Mouse (Mus musculus): ENCODE measurements around the gene Ddi2.
A peak's percentile ranks its signal among the peaks of the same experiment; 100 is the strongest.

The Ddi2 gene

GRCm38 (mm10) chr4:141704625-141705024 is 18.6 kb downstream of the Ddi2 start:
- DNase-seq (ENCODE audit: low read depth, low spot score) = no peak

- no peak for DNase-seq (ENCODE audit: low read depth, low spot score)
Observed at GRCm38 (mm10) chr4:141694719-141695118, 28.5 kb downstream of the Ddi2 start.

GRCm38 (mm10) chr4:141688505-141688904 is 34.7 kb downstream of the Ddi2 start:
- DNase-seq (ENCODE audit: low read depth, low spot score) = no peak

GRCm38 (mm10) chr4:141686525-141686924 is 36.7 kb downstream of the Ddi2 start:
- no peak for DNase-seq (ENCODE audit: low read depth, low spot score)

- DNase-seq (ENCODE audit: low read depth, low spot score) = no peak
Observed at GRCm38 (mm10) chr4:141686093-141686492, 37.1 kb downstream of the Ddi2 start.

DNA sequence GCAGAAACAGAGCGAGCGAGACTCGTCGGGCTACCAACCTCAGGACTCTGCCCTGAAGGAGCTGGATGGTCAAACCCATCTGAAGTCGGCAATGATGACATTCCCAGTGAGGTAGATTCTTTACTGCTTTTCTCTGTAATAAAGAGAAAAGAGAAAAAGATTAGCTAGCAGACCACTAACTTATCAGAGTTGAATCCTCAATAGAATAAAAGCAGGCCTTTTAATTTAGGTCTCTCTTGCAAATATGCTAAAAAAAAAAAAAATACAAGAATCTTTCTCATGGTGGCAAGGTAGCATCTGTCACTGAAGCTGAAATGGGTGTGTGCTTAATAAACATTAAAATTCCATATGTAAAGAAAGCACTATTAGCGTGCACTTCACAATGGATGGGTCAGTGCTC is 37.7 kb downstream of the Ddi2 start, which contains the start of gene Rsc1a1:
TSS of gene Rsc1a1 (minus strand) at position 101 of the 400 bp plus-strand sequence.
- DNase-seq (ENCODE audit: low read depth, low spot score) = no peak

DNA sequence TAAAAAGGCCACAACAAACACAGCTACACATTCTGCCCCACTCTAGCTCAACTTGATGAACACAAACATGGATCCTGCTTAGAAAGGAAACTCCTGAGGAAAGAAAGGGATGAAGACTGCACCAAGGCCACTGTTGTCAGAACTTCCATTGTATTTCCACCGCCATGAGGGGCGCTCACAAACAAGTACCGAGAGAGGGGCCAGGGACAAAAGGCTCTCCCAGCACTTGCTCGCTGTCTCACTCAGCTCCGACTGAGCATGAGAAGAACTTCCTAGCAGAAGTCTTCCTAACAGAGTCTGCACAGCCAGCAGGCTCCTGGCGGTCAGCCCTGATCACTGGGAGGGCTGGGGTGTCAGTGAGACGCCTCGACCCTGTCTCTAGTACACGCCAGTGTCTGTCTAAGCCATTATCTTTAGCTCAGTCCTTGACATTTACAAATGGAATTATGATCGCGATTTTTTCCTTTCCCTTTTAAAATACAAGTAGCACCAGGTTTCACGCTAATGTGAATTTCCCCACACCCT is 40.5 kb downstream of the Ddi2 start:
- DNase-seq (ENCODE audit: low read depth, low spot score) = peak; percentile 61

- peak; percentile 72 for DNase-seq (ENCODE audit: low read depth, low spot score)
Observed at GRCm38 (mm10) chr4:141681767-141682166, 41.5 kb downstream of the Ddi2 start.

- no peak for DNase-seq (ENCODE audit: low read depth, low spot score)
Observed at GRCm38 (mm10) chr4:141680892-141681291, 42.3 kb downstream of the Ddi2 start.

DNA sequence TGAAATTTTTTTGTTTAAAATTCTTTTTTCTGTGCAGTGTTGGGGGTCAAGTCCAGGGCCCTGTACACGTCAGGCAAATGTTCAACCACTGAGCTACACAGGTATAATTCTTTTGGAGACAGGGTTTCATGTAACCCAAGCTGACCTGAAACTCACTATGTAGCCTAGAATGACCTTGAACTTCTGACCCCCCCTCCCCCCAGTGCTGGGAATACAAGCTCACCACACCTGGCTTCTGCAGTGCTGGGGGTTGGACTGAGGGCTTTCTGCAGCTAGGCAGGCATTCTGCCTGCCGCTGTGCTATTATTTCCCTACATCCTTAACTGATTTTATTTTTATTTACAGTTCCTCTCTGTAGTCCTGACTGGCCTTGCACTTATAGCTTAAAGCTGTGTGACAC is 44.2 kb downstream of the Ddi2 start:
- peak; percentile 92 for DNase-seq (ENCODE audit: low read depth, low spot score)

- DNase-seq (ENCODE audit: low read depth, low spot score) = no peak
Observed at GRCm38 (mm10) chr4:141676462-141676979, 46.7 kb downstream of the Ddi2 start.

DNA sequence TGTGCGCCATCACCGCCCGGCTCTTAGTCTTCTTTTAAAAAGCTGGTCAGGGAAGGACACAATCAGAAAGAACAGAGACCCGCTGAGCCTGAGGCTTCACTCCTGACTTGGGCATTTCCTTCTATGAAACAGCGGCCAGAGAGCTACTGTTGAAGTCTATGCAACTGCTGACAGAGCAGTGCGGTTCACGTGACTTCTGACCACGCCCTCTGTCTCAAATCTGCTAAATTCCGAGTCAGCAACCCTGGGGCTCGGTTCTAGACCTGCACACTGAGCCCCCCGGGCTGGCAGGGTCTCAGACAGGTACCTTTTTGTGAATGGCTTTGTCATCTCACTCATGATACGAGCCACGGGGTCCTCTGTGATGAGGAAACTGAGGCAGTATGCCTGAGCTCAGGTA is 50.9 kb downstream of the Ddi2 start:
- DNase-seq (ENCODE audit: low read depth, low spot score) = peak; percentile 79

- DNase-seq (ENCODE audit: low read depth, low spot score) = no peak
Observed at GRCm38 (mm10) chr4:141671389-141671788, 51.8 kb downstream of the Ddi2 start.

GRCm38 (mm10) chr4:141669898-141670712 is 53.1 kb downstream of the Ddi2 start:
- no peak for DNase-seq (ENCODE audit: low read depth, low spot score)

DNA sequence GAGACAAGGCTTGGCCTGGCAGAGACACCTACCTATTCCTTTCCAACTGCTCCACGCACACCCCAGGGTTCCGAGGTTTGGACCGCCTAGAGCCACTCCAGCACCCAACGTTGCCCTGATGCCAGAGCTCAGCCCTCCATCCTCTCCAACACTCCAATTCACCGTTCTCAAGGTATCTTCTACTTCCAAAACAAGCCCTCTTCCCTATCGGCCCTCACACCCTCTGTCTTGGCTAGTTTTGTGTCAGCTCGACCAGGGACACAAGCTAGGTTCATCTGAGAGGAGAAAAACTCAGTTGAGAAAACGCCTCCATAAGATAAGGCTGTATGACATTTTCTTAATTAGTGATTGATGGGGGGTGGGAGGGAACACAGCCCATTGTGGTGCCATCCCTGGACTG is 58.4 kb downstream of the Ddi2 start, which contains the start of gene Plekhm2:
TSS of gene Plekhm2 (minus strand) at position 101 of the 400 bp plus-strand sequence.
- no peak for DNase-seq (ENCODE audit: low read depth, low spot score)

GRCm38 (mm10) chr4:141664011-141664745 is 59.0 kb downstream of the Ddi2 start:
- DNase-seq (ENCODE audit: low read depth, low spot score) = no peak

DNA sequence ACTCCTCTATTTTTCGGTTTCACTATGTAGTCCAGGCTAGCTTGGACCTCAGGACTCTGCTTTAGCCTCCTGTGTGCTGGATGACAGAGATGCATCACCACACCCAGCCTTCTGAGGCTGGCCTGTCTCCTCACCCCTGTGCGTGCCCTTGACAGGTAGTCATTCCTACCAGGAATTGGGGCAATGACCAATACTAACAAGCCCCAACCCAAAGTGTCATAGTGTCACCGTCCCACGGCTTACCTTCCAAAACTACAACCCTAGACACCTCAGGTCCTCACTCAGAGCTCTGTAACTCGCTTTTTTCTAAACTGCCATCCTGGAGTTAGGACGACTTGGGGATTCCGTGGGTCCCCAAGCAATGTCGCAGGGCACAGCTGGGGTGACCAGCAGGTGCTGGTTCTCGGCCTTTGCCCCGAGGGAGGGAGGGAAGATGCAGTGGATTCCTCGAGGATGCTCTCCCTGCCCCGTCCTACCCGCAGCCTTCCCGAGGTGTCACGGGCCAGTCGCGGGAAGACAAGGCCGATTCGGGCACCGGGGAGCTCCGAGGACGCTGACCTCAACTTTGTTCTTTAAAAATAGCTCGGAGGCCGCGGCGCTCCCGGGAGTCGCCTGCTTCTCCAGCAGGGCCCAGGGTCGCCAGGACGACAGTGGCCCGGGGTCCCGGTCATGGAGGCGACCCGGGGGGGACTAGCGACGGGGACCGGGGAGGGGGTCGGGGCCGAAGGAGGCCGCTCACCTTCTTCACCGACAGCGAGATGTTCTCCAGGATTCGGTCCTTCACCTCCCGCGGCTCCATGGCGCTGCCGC is 59.9 kb downstream of the Ddi2 start:
- no peak for DNase-seq (ENCODE audit: low read depth, low spot score)

- DNase-seq (ENCODE audit: low read depth, low spot score) = no peak
Observed at GRCm38 (mm10) chr4:141660884-141661283, 62.3 kb downstream of the Ddi2 start.

GRCm38 (mm10) chr4:141659739-141660138 is 63.5 kb downstream of the Ddi2 start:
- peak; percentile 68 for DNase-seq (ENCODE audit: low read depth, low spot score)

- DNase-seq (ENCODE audit: low read depth, low spot score) = no peak
Observed at GRCm38 (mm10) chr4:141658846-141659484, 64.3 kb downstream of the Ddi2 start.

DNA sequence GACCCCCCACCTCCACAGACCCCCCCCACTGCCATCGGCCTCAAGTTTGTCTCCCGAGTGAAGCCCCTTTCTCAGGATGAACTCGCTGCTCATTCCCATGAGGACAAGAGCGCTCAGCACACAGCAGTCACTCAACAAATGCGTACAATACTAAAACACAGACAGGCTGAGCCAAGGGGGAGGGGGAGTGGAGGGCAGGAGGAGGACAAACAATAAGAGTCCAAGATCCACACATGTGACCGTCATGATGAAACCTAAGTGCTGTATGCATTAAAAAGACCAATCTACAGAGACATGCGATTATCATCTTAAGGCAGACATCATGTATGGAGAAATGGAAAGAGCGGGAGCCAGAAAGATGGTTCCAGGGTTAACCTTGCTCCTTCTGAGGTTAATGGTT is 66.3 kb downstream of the Ddi2 start:
- DNase-seq (ENCODE audit: low read depth, low spot score) = no peak
